Mouse (Mus musculus): ENCODE results near the gene Ntrk2.

- TF ChIP-seq POLR2A (IDR thresholded peaks at IDR 0.05; ENCODE audit: borderline replicate concordance, control insufficient read depth, low read depth, low read length) (no peak), CTCF (IDR thresholded peaks at IDR 0.05; ENCODE audit: control insufficient read depth, insufficient read depth, low read length) (no peak)
Measured at GRCm38 (mm10) chr13:59009855-59010254, 203.5 kb downstream of the Ntrk2 start.
